Mouse (Mus musculus) lung, postnatal 36 days (tissue): ENCODE measurements at regions not wholly inside any gene's neighbourhood (a gene's known extent, or its start where the extent isn't known, plus 50 kb on each side); places are given as distances from the start of the nearest gene placed in this dataset.
A peak's percentile ranks its signal among the peaks of the same experiment; 100 is the strongest.
"Not testable (repeated sequence)": the region's sequence is repeated elsewhere in the genome, so short reads cannot be mapped to it uniquely, and the experiment has no call there.

Source experiments
- DNase-seq: peaks from one replicate; pipeline ENCODE4 v3.0.0; 2022; ENCODE audit warnings: mixed read lengths

GRCm38 (mm10) chr1:23316288-23316687 is 81.3 kb downstream of the Ogfrl1 start:
- not testable (repeated sequence) for DNase-seq

GRCm38 (mm10) chr1:23314863-23315262 is 82.7 kb downstream of the Ogfrl1 start:
- DNase-seq: not testable (repeated sequence)

GRCm38 (mm10) chr1:23292718-23293117 is 104.9 kb downstream of the Ogfrl1 start:
- DNase-seq: no peak

GRCm38 (mm10) chr1:23286741-23287140 is 110.8 kb downstream of the Ogfrl1 start:
- peak; percentile 77 for DNase-seq

- DNase-seq: no peak
These were observed 114.7 kb downstream of the Ogfrl1 start for GRCm38 (mm10) chr1:23282870-23283219.

- no peak for DNase-seq
These were observed 115.2 kb downstream of the Ogfrl1 start for GRCm38 (mm10) chr1:23282215-23282869.

- DNase-seq: peak; percentile 56
These were observed 117.7 kb downstream of the Ogfrl1 start for GRCm38 (mm10) chr1:23279827-23280226.

- peak; percentile 45 for DNase-seq
These were observed 125.5 kb downstream of the Ogfrl1 start for GRCm38 (mm10) chr1:23272077-23272476.

GRCm38 (mm10) chr1:23270910-23271822 is 126.4 kb downstream of the Ogfrl1 start:
- DNase-seq: peak; percentile 49

- no peak for DNase-seq
These were observed 129.5 kb downstream of the Ogfrl1 start for GRCm38 (mm10) chr1:23268062-23268461.

GRCm38 (mm10) chr1:23265556-23266232 is 131.9 kb downstream of the Ogfrl1 start:
- no peak for DNase-seq

GRCm38 (mm10) chr1:23264251-23264650 is 133.3 kb downstream of the Ogfrl1 start:
- peak; percentile 39 for DNase-seq

- DNase-seq: no peak
These were observed 133.8 kb downstream of the Ogfrl1 start for GRCm38 (mm10) chr1:23263798-23264197.

GRCm38 (mm10) chr1:23261652-23262051 is 135.9 kb downstream of the Ogfrl1 start:
- no peak for DNase-seq

- DNase-seq: peak; percentile 35
These were observed 140.2 kb downstream of the Ogfrl1 start for GRCm38 (mm10) chr1:23257306-23257895.

- DNase-seq: peak; percentile 83
These were observed 141.0 kb downstream of the Ogfrl1 start for GRCm38 (mm10) chr1:23256630-23257001.

GRCm38 (mm10) chr1:23255925-23256629 is 141.5 kb downstream of the Ogfrl1 start:
- DNase-seq: peak; percentile 98

- peak; percentile 23 for DNase-seq
These were observed 143.3 kb downstream of the Ogfrl1 start for GRCm38 (mm10) chr1:23254235-23254634.

GRCm38 (mm10) chr1:23231522-23231921 is 129.5 kb upstream of the 4933415F23Rik start:
- DNase-seq: no peak

GRCm38 (mm10) chr1:23228478-23228877 is 126.4 kb upstream of the 4933415F23Rik start:
- DNase-seq: peak; percentile 41

GRCm38 (mm10) chr1:23214462-23215158 is 112.6 kb upstream of the 4933415F23Rik start:
- peak; percentile 79 for DNase-seq

- DNase-seq: no peak
These were observed 105.8 kb upstream of the 4933415F23Rik start for GRCm38 (mm10) chr1:23207843-23208242.
